Comparison of ENCODE assay signal across 25 mouse cellular contexts in the genomic region with DNA sequence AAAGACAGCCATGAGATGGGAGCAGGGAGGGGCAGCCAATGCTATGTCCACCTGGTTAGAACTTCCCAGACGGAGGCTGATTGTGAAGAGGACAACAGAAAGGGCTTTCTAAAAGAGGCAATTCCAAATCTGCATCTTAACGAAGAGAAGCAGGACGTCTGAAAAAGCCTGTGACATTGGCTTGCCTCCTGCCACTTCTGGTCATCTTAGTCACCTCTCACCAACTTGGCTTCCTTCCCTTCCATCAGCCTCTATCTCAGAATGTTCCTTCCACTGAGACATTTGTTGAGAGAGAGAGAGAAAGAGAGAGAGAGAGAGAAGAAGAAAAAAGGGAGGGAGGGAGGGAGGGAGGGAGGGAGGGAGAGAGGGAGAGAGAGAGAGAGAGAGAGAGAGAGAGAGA. TPM values are rescaled to one million over a fixed set of nuclear protein-coding genes. Genes with fewer than 3 reads are reported as not detected.
DNase-seq lines count a peak whose midpoint lies in the region; ATAC-seq and TF ChIP-seq lines count a peak whose summit lies in the region.
"Had no signal": no experiment of that assay in that cellular context is flagged by ENCODE, and none has a peak within 500 bp of the region (broad histone marks: within the 10 kb centered on the region; RNA-seq: fewer than 3 reads in every experiment).

No protein-coding gene starts in this region.

- no peak overlapping the region for H3K9ac ChIP-seq in heart, adult 2 months (ENCODE audit: low read depth, low read length)
- no peak overlapping the region for H3K9ac ChIP-seq in heart, embryonic 11.5 days (ENCODE audit: low read depth, low read length)
- no peak overlapping the region for H3K9ac ChIP-seq in hindbrain, postnatal 0 days (replicated peaks; ENCODE audit: low read length)
- H3K9ac ChIP-seq in hindbrain, embryonic 12.5 days, result no peak overlapping the region
- H3K9ac ChIP-seq in kidney, embryonic 14.5 days (ENCODE audit: low read depth, low read length), result no peak overlapping the region
- H3K9ac ChIP-seq: embryonic facial prominence, embryonic 13.5 days; forebrain, embryonic 12.5 days; forebrain, embryonic 15.5 days; hindbrain, embryonic 14.5 days had no signal

- no peak overlapping the region for H3K4me2 ChIP-seq in heart, embryonic 11.5 days
- H3K4me2 ChIP-seq in hindbrain, postnatal 0 days (ENCODE audit: low read depth, low read length), result no peak overlapping the region
- no peak overlapping the region for H3K4me2 ChIP-seq in hindbrain, embryonic 12.5 days (replicated peaks)
- H3K4me2 ChIP-seq in kidney, embryonic 14.5 days (replicated peaks; ENCODE audit: low read depth, low read length), result no peak overlapping the region
- H3K4me2 ChIP-seq: embryonic facial prominence, embryonic 13.5 days; forebrain, embryonic 12.5 days; forebrain, embryonic 15.5 days; hindbrain, embryonic 14.5 days had no signal

- no peaks in the 10 kb centered on the region for H3K36me3 ChIP-seq in heart, adult 2 months (ENCODE audit: control insufficient read depth, insufficient read depth, low read length)
- no peaks in the 10 kb centered on the region for H3K36me3 ChIP-seq in heart, embryonic 11.5 days (ENCODE audit: control insufficient read depth, insufficient read depth, low read length)
- no peaks in the 10 kb centered on the region for H3K36me3 ChIP-seq in hindbrain, postnatal 0 days (ENCODE audit: insufficient read depth, low read length)
- H3K36me3 ChIP-seq in hindbrain, embryonic 12.5 days, result no peaks in the 10 kb centered on the region
- no peaks in the 10 kb centered on the region for H3K36me3 ChIP-seq in kidney, embryonic 14.5 days (ENCODE audit: control insufficient read depth, insufficient read depth, low read length)
- H3K36me3 ChIP-seq: embryonic facial prominence, embryonic 10.5 days; forebrain, embryonic 12.5 days; forebrain, embryonic 15.5 days; G1E; heart, embryonic 10.5 days; hindbrain, embryonic 10.5 days had no signal

- intact Hi-C loops in heart, adult 2 months (cut with DNase I), result no loop called here

- DNase-seq in heart, adult 2 months, result no peak
- DNase-seq in hindbrain, postnatal 0 days (ENCODE audit: low spot score), result no peak
- DNase-seq in brain, adult 2 months (ENCODE audit: low read depth, low spot score), result peak; percentile 36
- DNase-seq: adrenal gland, postnatal 10 days; adrenal gland, postnatal 36 days; B cell, adult 2 months; cerebellum, adult 11-12 months; cerebellum, adult 9-11 months; embryo, embryonic 11 days; gastrocnemius, postnatal 25 days had no signal

- H3K9me3 ChIP-seq in heart, embryonic 11.5 days (replicated peaks; ENCODE audit: control insufficient read depth, low read length), result no peaks in the 10 kb centered on the region
- no peaks in the 10 kb centered on the region for H3K9me3 ChIP-seq in hindbrain, postnatal 0 days (ENCODE audit: low read length)
- H3K9me3 ChIP-seq in hindbrain, embryonic 12.5 days (replicated peaks), result no peaks in the 10 kb centered on the region
- no peaks in the 10 kb centered on the region for H3K9me3 ChIP-seq in kidney, embryonic 14.5 days (ENCODE audit: control insufficient read depth, low read length)
- H3K9me3 ChIP-seq: embryonic facial prominence, embryonic 10.5 days; embryonic facial prominence, embryonic 13.5 days; forebrain, embryonic 12.5 days; forebrain, embryonic 15.5 days; heart, embryonic 10.5 days; hindbrain, embryonic 10.5 days had no signal

- H3K79me2 ChIP-seq in heart, adult 2 months (replicated peaks; ENCODE audit: control insufficient read depth, insufficient read depth, low read length), result no peaks in the 10 kb centered on the region

- no peak for TF ChIP-seq POLR2A in heart, adult 2 months (IDR thresholded peaks at IDR 0.05; ENCODE audit: insufficient read depth, low read depth, low read length)
- TF ChIP-seq POLR2A in cortical plate, adult 2 months (IDR thresholded peaks at IDR 0.05; ENCODE audit: extremely low read depth, insufficient read depth, low read length), result no peak

- 25% methylated on average over 3 of the region's 3 CpGs for WGBS in heart, adult 2 months
- WGBS in heart, embryonic 11.5 days (ENCODE audit: insufficient replicate concordance), result 65% methylated on average over 3 of the region's 3 CpGs
- 51% methylated on average over 3 of the region's 3 CpGs for WGBS in hindbrain, postnatal 0 days
- WGBS in hindbrain, embryonic 12.5 days, result 72% methylated on average over 3 of the region's 3 CpGs
- 80% methylated on average over 3 of the region's 3 CpGs for WGBS in kidney, embryonic 14.5 days

- no peaks in the 10 kb centered on the region for H3K27me3 ChIP-seq in heart, adult 2 months (ENCODE audit: control insufficient read depth, insufficient read depth, low read length)
- H3K27me3 ChIP-seq in heart, embryonic 11.5 days (ENCODE audit: control insufficient read depth, insufficient read depth, low read length), result no peaks in the 10 kb centered on the region
- H3K27me3 ChIP-seq in hindbrain, postnatal 0 days (ENCODE audit: insufficient read depth, low read length), result no peaks in the 10 kb centered on the region
- H3K27me3 ChIP-seq in hindbrain, embryonic 12.5 days, result no peaks in the 10 kb centered on the region
- H3K27me3 ChIP-seq in kidney, embryonic 14.5 days (ENCODE audit: control insufficient read depth, insufficient read depth, low read length), result no peaks in the 10 kb centered on the region
- H3K27me3 ChIP-seq: embryonic facial prominence, embryonic 13.5 days; forebrain, embryonic 12.5 days; forebrain, embryonic 15.5 days; Patski had no signal

- H3K4me1 ChIP-seq in heart, adult 2 months (ENCODE audit: control insufficient read depth, insufficient read depth, low read length), result peaks cover 9% of the 10 kb centered on the region
- H3K4me1 ChIP-seq in heart, embryonic 11.5 days (ENCODE audit: control insufficient read depth, insufficient read depth, low read length), result peaks cover 5% of the 10 kb centered on the region
- H3K4me1 ChIP-seq in hindbrain, postnatal 0 days (ENCODE audit: insufficient read depth, low read length), result peaks cover 3% of the 10 kb centered on the region; the same call in 1 of the 2 replicates
- H3K4me1 ChIP-seq in hindbrain, embryonic 12.5 days, result peaks cover 9% of the 10 kb centered on the region
- no peaks in the 10 kb centered on the region for H3K4me1 ChIP-seq in cortical plate, adult 2 months (ENCODE audit: control insufficient read depth, insufficient read depth, low read length)
- 0 out of 2 replicates have a peak, but pooled peaks cover 8% of the 10 kb centered on the region for H3K4me1 ChIP-seq in kidney, embryonic 14.5 days (ENCODE audit: control insufficient read depth, insufficient read depth, low read length)

- H3K27ac ChIP-seq in heart, adult 2 months, result peak overlapping the region; percentile 40
- no peak overlapping the region for H3K27ac ChIP-seq in heart, embryonic 11.5 days (ENCODE audit: low read depth, low read length)
- peak overlapping the region; percentile 45 for H3K27ac ChIP-seq in hindbrain, postnatal 0 days
- H3K27ac ChIP-seq in hindbrain, embryonic 12.5 days, result no peak overlapping the region
- peak overlapping the region; percentile 61; the same call in 1 of the 2 replicates for H3K27ac ChIP-seq in cortical plate, adult 2 months (ENCODE audit: insufficient read depth, low read length)
- no peak overlapping the region for H3K27ac ChIP-seq in kidney, embryonic 14.5 days (ENCODE audit: low read depth, low read length)
- H3K27ac ChIP-seq: embryonic facial prominence, embryonic 10.5 days; embryonic facial prominence, embryonic 13.5 days; forebrain, embryonic 12.5 days; forebrain, embryonic 15.5 days; heart, embryonic 10.5 days; hindbrain, embryonic 10.5 days; hindbrain, embryonic 14.5 days had no signal

- H3K4me3 ChIP-seq in heart, adult 2 months, result no peak overlapping the region
- no peak overlapping the region for H3K4me3 ChIP-seq in heart, embryonic 11.5 days (ENCODE audit: low read depth, low read length)
- H3K4me3 ChIP-seq in hindbrain, postnatal 0 days (ENCODE audit: low read length), result no peak overlapping the region
- no peak overlapping the region for H3K4me3 ChIP-seq in hindbrain, embryonic 12.5 days
- H3K4me3 ChIP-seq in cortical plate, adult 2 months (ENCODE audit: insufficient read depth, low read length), result no peak overlapping the region
- no peak overlapping the region for H3K4me3 ChIP-seq in kidney, embryonic 14.5 days (ENCODE audit: low read length)
- H3K4me3 ChIP-seq: embryonic facial prominence, embryonic 10.5 days; embryonic facial prominence, embryonic 13.5 days; erythroblast, embryonic 14.5 days; forebrain, embryonic 12.5 days; forebrain, embryonic 15.5 days; heart, embryonic 10.5 days; hindbrain, embryonic 10.5 days had no signal

- TF ChIP-seq CTCF in heart, adult 2 months (IDR thresholded peaks at IDR 0.05), result no peak
- no peak for TF ChIP-seq CTCF in hindbrain, postnatal 0 days (IDR thresholded peaks at IDR 0.05; ENCODE audit: low read depth)
- TF ChIP-seq CTCF in cortical plate, adult 2 months (IDR thresholded peaks at IDR 0.05; ENCODE audit: extremely low read depth, insufficient read depth, low read length), result no peak

- no peak for TF ChIP-seq EP300 in heart, adult 2 months (IDR thresholded peaks at IDR 0.05; ENCODE audit: insufficient read depth, low read depth, low read length)

- ATAC-seq in heart, embryonic 11.5 days (replicated peaks; ENCODE audit: insufficient number of reproducible peaks, low FRiP score, low TSS enrichment), result no peak
- ATAC-seq in hindbrain, postnatal 0 days, result no peak
- no peak for ATAC-seq in hindbrain, embryonic 12.5 days (ENCODE audit: low FRiP score)
- no peak for ATAC-seq in kidney, embryonic 14.5 days (ENCODE audit: low FRiP score, low TSS enrichment)
- ATAC-seq: forebrain, embryonic 15.5 days; intestine, postnatal 0 days; Patski had no signal

RNA-seq across cellular contexts. Expression of gene Daam2, which starts 47.1 kb away (rescaled TPM):
- 1 to 10 TPM; 6.4 to 8.8 TPM for total RNA-seq in heart, adult 2 months (2021)
- polyA plus RNA-seq in heart, adult 2 months (2012; rRNA removed), result 4.0 and 6.6 TPM in 2 replicates
- polyA plus RNA-seq in heart, embryonic 11.5 days (2014; fragmentation: Nextera tagmentation; extraction: Ambion mirVana), result 4.5 and 5.7 TPM in 2 replicates
- total RNA-seq in hindbrain, postnatal 0 days (2014; rRNA removed), result 12.9 and 24.5 TPM in 2 replicates
- polyA plus RNA-seq in hindbrain, postnatal 0 days (2015; fragmentation: Nextera tagmentation; extraction: Ambion mirVana), result 2.2 and 3.2 TPM in 2 replicates
- 5.3 and 6.1 TPM in 2 replicates for polyA plus RNA-seq in hindbrain, embryonic 12.5 days (2016; fragmentation: Nextera tagmentation; extraction: Ambion mirVana)
- polyA plus RNA-seq in cortical plate, adult 2 months (2012; rRNA removed), result 38.3 and 40.9 TPM in 2 replicates
- 4.7 and 7.9 TPM in 2 replicates for polyA plus RNA-seq in kidney, embryonic 14.5 days (2014; fragmentation: Nextera tagmentation; extraction: Ambion mirVana)
- polyA plus RNA-seq: erythroblast, embryonic 14.5 days; G1E had no signal

Comparison
In these comparisons a context has a peak if more than half of its experiments do, and no peak if none do; other contexts are left out.
1. H3K27ac ChIP-seq: peak in heart, adult 2 months (single experiment), hindbrain, postnatal 0 days (single experiment) and cortical plate, adult 2 months (single experiment); none in heart, embryonic 11.5 days (single experiment), hindbrain, embryonic 12.5 days (single experiment) and kidney, embryonic 14.5 days (single experiment).